Mouse (Mus musculus) heart, adult 11 months (tissue): ENCODE results near the gene Nudc.

Experiments
- DNase-seq: peaks from one replicate; pipeline ENCODE4 v3.0.0; 2022

The Nudc gene

GRCm38 (mm10) chr4:133489489-133490245 lies 56.1 kb downstream of the Nudc start:
- DNase-seq = peak; percentile 93

- DNase-seq = no peak
These were observed 57.0 kb downstream of the Nudc start for GRCm38 (mm10) chr4:133488619-133489392.

- DNase-seq = peak; percentile 90
These were observed 59.0 kb downstream of the Nudc start for GRCm38 (mm10) chr4:133486673-133487357.

- DNase-seq = peak; percentile 90
These were observed 59.9 kb downstream of the Nudc start for GRCm38 (mm10) chr4:133485691-133486425.

GRCm38 (mm10) chr4:133484266-133485025 lies 61.4 kb downstream of the Nudc start:
- peak; percentile 97 for DNase-seq
